Mouse (Mus musculus) liver, embryonic 12.5 days (tissue): ENCODE results near the gene Gm10719. TPM values are rescaled to one million over a fixed set of nuclear protein-coding genes. Genes with fewer than 3 reads are reported as not detected.
"Not testable (repeated sequence)": the region's sequence is repeated elsewhere in the genome, so short reads cannot be mapped to it uniquely, and the experiment has no call there.

Source experiments
- ATAC-seq: fragments of 200-750 bp; cut with Nextera tagmentation; 2 replicates; pipeline ENCODE4 v1.8.0; 2017; ENCODE audit warnings: moderate number of reproducible peaks, mild to moderate bottlenecking, moderate library complexity
- H3K27ac ChIP-seq: fragments of 300-500 bp; sonication (generic); 2 replicates; pipeline ENCODE4 v1.5.1; 2016; ENCODE audit warnings: mild to moderate bottlenecking
- H3K27me3 ChIP-seq: fragments of 300-500 bp; sonication (generic); replicated peaks from 2 replicates; pipeline ENCODE4 v1.6.1; 2016; ENCODE audit warnings: mild to moderate bottlenecking, moderate library complexity
- H3K36me3 ChIP-seq: fragments of 300-500 bp; sonication (generic); 2 replicates; pipeline ENCODE4 v1.6.1; 2016; ENCODE audit warnings: mild to moderate bottlenecking, moderate library complexity
- H3K4me1 ChIP-seq: fragments of 300-500 bp; sonication (generic); 2 replicates; pipeline ENCODE4 v1.6.1; 2016
- H3K4me2 ChIP-seq: fragments of 300-500 bp; sonication (generic); 2 replicates; pipeline ENCODE4 v1.6.1; 2016; ENCODE audit warnings: mild to moderate bottlenecking, moderate library complexity
- H3K4me3 ChIP-seq: fragments of 300-500 bp; sonication (generic); 2 replicates; pipeline ENCODE4 v1.5.1; 2016; ENCODE audit warnings: mild to moderate bottlenecking, moderate library complexity
- H3K9ac ChIP-seq: fragments of 300-500 bp; sonication (generic); 2 replicates; pipeline ENCODE4 v1.6.1; 2016; ENCODE audit warnings: mild to moderate bottlenecking, moderate library complexity
- H3K9me3 ChIP-seq: fragments of 300-500 bp; sonication (generic); replicated peaks from 2 replicates; pipeline ENCODE4 v1.6.1; 2016; ENCODE audit warnings: mild to moderate bottlenecking, moderate library complexity
- WGBS: fragments of 180-500 bp; shearing (Covaris S2); methylation state at CpG from one replicate; pipeline ENCODE4 v1.1.7; 2016; ENCODE audit not compliant: insufficient replicate concordance; 5-methylcytosine and 5-hydroxymethylcytosine counted together
- microRNA-seq: library from miRNA; unstranded; fragments of <30 nt; microRNA quantifications from one replicate; pipeline ENCODE4, GENCODE M21; 2017
- polyA plus RNA-seq: library from polyadenylated mRNA; unstranded; fragments of >200 nt; fragmentation: Nextera tagmentation; extraction: Ambion mirVana; gene quantifications from 2 replicates; pipeline ENCODE4 v1.2.1, GENCODE M21; 2016

Gene Gm10719
- polyA plus RNA-seq, 1 experiment from 2014 or later, result not detected

DNA sequence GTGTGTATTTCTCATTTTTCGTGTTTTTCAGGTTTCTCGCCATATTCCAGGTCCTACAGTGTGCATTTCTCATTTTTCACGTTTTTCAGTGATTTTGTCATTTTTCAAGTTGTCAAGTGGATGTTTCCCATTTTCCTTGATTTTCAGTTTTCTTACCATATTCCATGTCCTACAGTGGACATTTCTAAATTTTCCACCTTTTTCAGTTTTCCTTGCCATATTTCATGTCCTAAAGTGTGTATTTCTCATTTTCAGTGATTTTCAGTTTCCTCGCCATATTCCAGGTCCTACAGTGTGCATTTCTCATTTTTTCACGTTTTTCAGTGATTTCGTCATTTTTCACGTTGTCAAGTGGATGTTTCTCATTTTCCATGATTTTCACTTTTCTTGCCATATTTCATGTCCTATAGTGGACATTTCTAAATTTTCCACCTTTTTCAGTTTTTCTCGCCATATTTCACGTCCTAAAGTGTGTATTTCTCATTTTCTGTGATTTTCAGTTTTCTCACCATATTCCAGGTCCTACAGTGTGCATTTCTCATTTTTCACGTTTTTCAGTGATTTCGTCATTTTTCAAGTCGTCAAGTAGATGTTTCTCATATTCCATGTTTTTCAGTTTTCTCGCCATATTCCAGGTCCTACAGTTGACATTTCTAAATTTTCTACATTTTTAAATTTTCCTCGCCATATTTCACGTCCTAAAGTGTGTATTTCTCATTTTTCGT, 12.2 kb downstream of the Gm10719 start:
- not testable (repeated sequence) for H3K4me1 ChIP-seq, H3K36me3 ChIP-seq, H3K4me3 ChIP-seq, ATAC-seq, H3K27me3 ChIP-seq, H3K4me2 ChIP-seq, H3K9ac ChIP-seq, H3K9me3 ChIP-seq, H3K27ac ChIP-seq
- 53% methylated on average over 14 of the region's 16 CpGs for WGBS

- H3K36me3 ChIP-seq, result not testable (repeated sequence)
- WGBS, result 48% methylated on average over 3 of the region's 10 CpGs
Observed at GRCm38 (mm10) chr9:3030677-3031318, 13.6 kb downstream of the Gm10719 start.

DNA sequence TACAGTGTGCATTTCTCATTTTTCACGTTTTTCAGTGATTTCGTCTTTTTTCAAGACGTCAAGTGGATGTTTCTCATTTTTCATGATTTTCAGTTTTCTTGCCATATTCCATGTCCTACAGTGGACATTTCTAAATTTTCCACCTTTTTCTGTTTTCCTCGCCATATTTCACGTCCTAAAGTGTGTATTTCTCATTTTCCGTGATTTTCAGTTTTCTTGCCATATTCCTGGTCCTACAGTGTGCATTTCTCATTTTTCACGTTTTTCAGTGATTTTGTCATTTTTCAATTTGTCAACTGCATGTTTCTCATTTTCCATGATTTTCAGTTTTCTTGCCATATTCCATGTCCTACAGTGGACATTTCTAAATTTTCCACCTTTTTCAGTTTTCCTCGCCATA, 17.1 kb downstream of the Gm10719 start, which contains the start of gene Gm17535:
Gene Gm17535 (plus strand): TSS at position 301 of the 400 bp plus-strand sequence.
- WGBS, result 29% methylated on average over 1 of the region's 8 CpGs
- not testable (repeated sequence) for H3K36me3 ChIP-seq, H3K27ac ChIP-seq, H3K9ac ChIP-seq, H3K27me3 ChIP-seq, H3K4me2 ChIP-seq, ATAC-seq, H3K4me1 ChIP-seq, H3K4me3 ChIP-seq, H3K9me3 ChIP-seq

More at GRCm38 (mm10) chr9:3030677-3031318, 13.6 kb downstream of the Gm10719 start:
- ATAC-seq, H3K4me1 ChIP-seq, H3K9me3 ChIP-seq, H3K27ac ChIP-seq, H3K27me3 ChIP-seq, H3K4me2 ChIP-seq, H3K4me3 ChIP-seq, H3K9ac ChIP-seq: not testable (repeated sequence)

DNA sequence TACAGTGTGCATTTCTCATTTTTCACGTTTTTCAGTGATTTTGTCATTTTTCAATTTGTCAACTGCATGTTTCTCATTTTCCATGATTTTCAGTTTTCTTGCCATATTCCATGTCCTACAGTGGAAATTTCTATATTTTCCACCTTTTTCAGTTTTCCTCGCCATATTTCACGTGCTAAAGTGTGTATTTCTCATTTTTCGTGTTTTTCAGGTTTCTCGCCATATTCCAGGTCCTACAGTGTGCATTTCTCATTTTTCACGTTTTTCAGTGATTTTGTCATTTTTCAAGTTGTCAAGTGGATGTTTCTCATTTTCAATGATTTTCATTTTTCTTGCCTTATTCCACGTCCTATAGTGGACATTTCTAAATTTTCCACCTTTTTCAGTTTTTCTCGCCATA, 19.4 kb downstream of the Gm10719 start, which contains the start of gene Gm10715:
Gene Gm10715 (plus strand): TSS at position 301 of the 400 bp plus-strand sequence.
- H3K36me3 ChIP-seq, H3K9ac ChIP-seq, H3K4me3 ChIP-seq, H3K27ac ChIP-seq, H3K9me3 ChIP-seq, H3K27me3 ChIP-seq, H3K4me2 ChIP-seq, ATAC-seq, H3K4me1 ChIP-seq: not testable (repeated sequence)
- 67% methylated on average over 8 of the region's 8 CpGs for WGBS

DNA sequence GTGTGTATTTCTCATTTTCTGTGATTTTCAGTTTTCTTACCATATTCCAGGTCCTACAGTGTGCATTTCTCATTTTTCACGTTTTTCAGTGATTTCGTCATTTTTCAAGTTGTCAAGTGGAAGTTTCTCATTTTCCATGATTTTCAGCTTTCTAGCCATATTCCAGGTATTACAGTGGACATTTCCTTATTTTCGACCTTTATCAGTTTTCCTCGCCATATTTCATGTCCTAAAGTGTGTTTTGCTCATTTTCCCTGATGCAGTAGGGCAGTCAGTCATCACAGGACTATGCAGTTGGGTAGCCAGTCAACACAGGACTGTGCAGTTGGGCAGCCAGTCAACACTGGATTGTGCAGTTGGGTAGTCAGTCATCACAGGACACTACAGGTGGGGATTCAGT, 21.0 kb downstream of the Gm10719 start:
- not testable (repeated sequence) for ATAC-seq, H3K36me3 ChIP-seq, H3K4me3 ChIP-seq, H3K27ac ChIP-seq, H3K4me2 ChIP-seq, H3K27me3 ChIP-seq, H3K9ac ChIP-seq, H3K4me1 ChIP-seq, H3K9me3 ChIP-seq
- WGBS, result 50% methylated on average over 4 of the region's 4 CpGs

Small RNAs within 50 kb of the gene (microRNA-seq; reads per million reads assigned to microRNA genes)
- gene Mir101c, result not detected

Other genes starting within 250 kb of the Gm10719 start
- not detected in 2 replicates for gene Gm10722, start 16.5 kb upstream of the Gm10719 start, polyA plus RNA-seq
- gene Gm11168, start 14.1 kb upstream of the Gm10719 start, polyA plus RNA-seq, result not detected in 2 replicates
- not detected in 2 replicates for gene Gm10721, start 4.3 kb upstream of the Gm10719 start, polyA plus RNA-seq
- gene Gm10720, start 1.8 kb upstream of the Gm10719 start, polyA plus RNA-seq, result not detected in 2 replicates
- gene Gm10718, start 6.1 kb downstream of the Gm10719 start, polyA plus RNA-seq, result 0.33 TPM in 1 of 2 replicates, not detected in the other
- gene Gm10717, start 8.0 kb downstream of the Gm10719 start, polyA plus RNA-seq, result not detected in 2 replicates
- not detected in 2 replicates for gene Gm17535, start 17.2 kb downstream of the Gm10719 start, polyA plus RNA-seq
- not detected in 2 replicates for gene Gm10715, start 19.5 kb downstream of the Gm10719 start, polyA plus RNA-seq